Mouse (Mus musculus) left cerebral cortex, adult 8-10 months (tissue): Measurements from ENCODE around the gene C1s1. TPM values are rescaled to one million over a fixed set of nuclear protein-coding genes. Genes with fewer than 3 reads are reported as not detected.
"Not testable (repeated sequence)": the region's sequence is repeated elsewhere in the genome, so short reads cannot be mapped to it uniquely, and the experiment has no call there.

Experiments used
- DNase-seq, 2 experiments: peaks; one replicate each; pipeline ENCODE4 v3.0.0; 2022; ENCODE audit warnings: low spot score in 2 of 2
- total RNA-seq, 4 experiments: library from RNA; stranded (reverse); gene quantifications; 2 replicates each; pipeline ENCODE4 v1.2.4; 2022

The C1s1 gene
- total RNA-seq, 4 experiments from 2014 or later = 0.93 to 3.0 (median 1.2) TPM

DNA sequence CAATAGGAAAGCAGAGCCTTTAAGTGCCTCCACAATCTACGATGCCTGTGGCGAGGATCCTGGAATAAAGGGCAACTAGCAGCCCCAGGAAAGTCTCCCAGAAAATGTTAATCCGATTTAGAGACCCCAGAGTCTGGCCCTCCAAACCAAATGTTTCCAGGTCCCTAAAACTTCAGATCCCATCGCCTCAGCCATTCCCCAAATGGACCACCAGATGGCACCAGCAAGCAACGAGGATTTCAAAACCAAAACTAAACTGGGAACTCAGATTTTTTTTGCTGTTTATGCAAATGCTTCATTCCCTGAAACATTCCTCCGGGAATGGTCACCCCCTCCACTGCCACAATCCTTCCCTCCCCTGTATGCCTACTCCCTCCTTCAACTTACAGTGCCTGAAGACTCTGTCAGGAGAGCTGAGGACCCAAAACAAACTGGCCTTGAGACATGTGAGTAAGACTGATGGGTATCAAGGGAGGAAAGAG lies 29.8 kb downstream of the C1s1 start, which contains the start of gene C1ra:
Gene C1ra (plus strand): TSS at position 51 of the 482 bp plus-strand sequence.
- peak in 1 of 2 experiments; percentile 60 for DNase-seq

- no peak for DNase-seq
Observed at GRCm38 (mm10) chr6:124511936-124512335, 30.2 kb downstream of the C1s1 start.

GRCm38 (mm10) chr6:124509192-124509591 lies 33.0 kb downstream of the C1s1 start:
- DNase-seq = not testable (repeated sequence)

- DNase-seq = no peak
Observed at GRCm38 (mm10) chr6:124508292-124508691, 33.9 kb downstream of the C1s1 start.

DNA sequence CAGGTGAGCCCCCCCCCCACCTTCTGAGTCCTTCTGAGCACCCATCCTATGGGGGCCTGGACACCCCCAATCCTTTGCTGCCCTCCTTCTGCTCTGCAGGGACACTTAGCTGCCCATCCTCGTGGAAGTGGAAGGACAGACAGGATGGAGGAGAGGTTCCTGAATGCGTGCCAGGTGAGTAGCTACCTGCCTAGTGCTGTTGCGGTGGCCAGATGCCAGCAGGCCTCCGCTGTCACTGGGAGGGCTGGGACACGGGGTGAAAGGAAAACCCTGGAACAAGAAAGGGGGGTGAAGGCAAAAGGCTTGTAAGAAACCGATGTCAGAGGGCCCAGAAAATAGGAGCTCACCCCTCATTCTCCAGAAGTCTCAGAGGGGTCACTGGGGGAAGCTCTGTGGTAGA lies 35.2 kb downstream of the C1s1 start:
- DNase-seq = no peak

DNA sequence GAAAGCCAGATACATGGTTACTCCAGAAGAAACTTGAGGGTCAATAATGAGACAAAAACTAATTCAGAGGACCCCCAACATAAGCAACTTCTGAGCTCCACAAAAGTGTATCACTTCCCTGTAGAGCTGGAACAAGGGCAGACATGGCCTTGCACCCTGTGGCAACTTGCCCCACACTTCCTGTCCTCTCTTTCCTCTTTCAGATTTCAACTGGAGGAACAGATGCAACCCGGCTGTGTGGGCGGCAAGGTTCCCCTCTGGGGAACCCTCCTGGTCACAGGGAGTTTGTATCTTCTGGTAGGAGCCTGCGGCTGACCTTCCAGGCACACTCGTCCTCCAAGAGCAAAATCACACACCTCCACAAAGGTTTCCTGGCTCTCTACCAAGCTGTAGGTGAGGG lies 37.1 kb downstream of the C1s1 start:
- no peak for DNase-seq

- no peak for DNase-seq
Observed at GRCm38 (mm10) chr6:124502021-124502420, 40.1 kb downstream of the C1s1 start.

- DNase-seq = no peak
Observed at GRCm38 (mm10) chr6:124501473-124501872, 40.7 kb downstream of the C1s1 start.

DNA sequence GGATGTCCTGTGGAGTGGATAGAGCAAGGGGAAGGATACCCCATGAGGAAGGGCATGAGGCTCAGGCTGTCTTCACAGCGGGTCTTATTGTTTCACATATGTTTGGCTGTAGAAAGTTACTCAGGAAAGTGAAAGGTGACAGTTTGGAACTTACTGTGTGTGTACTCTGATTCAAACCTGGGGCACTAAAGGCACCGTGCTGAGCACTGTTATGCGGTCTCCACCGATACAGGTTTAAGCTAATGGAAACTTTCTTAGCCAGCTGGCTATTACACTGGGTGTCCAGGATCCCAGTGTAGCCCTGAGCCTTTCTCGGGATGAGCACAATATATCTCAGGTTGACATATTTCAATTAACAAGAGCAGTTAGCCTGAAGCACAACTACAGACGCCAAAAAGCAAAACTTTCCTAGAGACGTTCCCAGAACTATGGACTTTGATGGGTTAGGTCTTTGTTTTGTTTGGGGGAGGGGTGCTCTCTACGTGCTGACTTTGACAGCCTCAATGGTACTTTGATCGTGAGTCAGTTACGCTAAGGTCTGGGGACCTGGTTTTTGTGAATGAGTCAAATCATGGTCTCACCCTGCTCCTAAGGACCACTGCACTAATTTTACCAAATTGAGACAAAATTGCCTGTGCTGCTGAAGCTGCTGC lies 42.1 kb downstream of the C1s1 start:
- no peak for DNase-seq

DNA sequence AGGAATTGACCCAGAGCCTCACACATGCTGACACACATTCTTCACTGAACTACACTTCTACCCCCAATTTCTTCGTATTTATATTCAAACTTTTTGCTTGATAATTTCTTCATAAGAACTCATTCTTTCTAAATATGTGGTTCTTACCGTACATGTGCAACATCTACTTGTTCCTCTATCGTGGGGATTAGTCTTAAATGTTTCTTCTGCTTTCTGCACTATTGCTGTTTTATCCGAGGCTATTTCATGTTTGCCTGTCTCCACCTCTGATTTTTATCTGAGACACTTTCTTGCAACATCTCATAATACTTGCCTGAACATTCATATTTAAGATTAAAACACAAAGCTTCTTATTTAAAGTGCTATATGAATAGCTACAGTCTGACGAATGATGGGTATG lies 46.1 kb downstream of the C1s1 start:
- DNase-seq = no peak

DNA sequence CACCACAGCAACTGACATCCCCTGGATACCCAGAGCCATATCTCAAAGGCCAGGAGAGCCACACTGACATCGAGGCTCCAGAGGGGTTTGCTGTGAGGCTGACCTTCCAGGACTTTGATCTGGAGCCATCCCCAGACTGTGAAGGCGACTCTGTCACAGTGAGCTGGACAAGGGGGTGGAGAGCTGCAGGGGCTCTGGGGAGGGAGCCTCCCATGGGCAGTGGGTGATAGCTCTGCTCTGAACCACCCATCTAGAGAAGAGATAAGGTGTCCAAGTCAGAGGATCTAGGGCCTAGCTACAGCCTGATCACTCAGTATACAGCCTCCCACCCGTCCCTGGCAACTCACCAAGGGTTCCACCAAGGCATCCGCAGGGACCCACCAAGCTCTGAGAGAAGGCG lies 48.3 kb downstream of the C1s1 start:
- no peak for DNase-seq

DNA sequence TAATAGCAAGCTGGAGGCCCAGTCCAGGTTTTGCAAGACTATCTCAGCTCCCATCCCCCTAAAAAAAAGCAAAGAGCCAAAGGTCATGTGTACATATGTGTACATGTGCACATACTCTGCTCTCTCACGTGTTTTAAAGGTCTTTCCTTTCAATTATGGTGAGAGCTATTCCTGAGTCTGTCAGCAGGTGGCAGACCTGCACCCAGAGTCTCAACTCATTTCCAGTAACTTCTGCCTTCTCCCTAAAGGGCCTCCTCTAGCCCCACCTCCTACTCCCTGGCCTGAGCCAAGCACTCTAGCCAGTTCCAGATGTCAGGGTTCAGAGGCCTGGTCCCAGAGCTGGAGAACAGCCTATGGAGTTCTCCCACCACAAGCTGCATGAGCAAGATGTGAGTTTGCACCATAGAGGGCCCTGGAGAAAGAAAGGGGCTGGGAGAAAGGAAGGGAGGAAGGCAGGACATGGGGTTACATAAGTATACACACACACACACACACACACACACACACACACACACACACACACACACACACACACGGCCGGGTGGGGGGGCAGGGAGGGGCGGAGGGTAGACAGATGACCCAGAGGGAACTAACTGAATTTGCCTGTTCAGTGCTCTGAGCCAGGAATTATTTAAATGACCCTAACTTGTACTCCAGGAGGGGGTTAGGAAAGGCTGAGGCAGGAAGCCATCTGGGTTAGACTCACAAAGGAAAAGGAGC lies 49.2 kb downstream of the C1s1 start, which contains the start of gene C1rl:
Gene C1rl (plus strand): TSS at position 272 of the 720 bp plus-strand sequence.
- DNase-seq = peak in 1 of 2 experiments; percentile 43

GRCm38 (mm10) chr6:124491427-124491826 lies 50.7 kb downstream of the C1s1 start:
- DNase-seq = no peak

DNA sequence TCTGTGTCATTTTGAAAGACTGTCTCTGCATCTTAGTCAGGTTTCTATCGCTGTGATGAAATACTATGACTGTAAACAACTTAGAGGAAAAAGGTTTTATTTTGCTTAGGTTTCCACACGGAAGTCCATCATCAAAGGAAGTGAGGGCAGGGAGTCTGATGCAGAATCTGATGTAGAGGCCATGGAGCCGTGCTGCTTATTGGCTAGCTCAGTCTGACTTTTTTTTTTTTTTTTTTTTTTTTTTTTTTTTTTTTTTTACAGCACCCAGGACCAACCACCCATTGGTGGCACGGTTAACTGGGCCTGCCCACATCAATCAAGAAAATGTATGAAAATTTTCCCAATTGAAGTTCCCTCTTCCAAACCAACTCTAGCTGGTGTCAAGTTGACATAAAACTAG lies 53.2 kb downstream of the C1s1 start:
- DNase-seq = no peak

DNA sequence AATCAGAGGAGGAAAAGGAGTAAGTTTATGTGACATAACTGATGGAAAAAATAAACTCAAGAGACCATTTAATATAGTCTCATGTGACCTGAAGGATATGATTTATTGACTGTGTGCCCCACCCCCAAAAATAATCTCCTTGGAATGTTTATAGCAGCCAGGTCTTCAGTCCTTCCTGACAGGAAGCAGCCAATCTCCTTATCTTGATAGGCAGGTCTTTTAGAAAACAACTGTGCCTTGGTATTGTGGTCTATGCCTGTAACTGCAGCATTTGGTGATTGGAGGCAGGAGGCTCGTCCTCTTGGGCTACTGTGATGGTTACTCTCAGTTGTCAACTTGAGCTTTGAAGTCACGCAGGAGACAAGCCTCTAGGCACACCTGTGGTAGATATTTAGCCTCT lies 54.6 kb downstream of the C1s1 start:
- DNase-seq = no peak

DNA sequence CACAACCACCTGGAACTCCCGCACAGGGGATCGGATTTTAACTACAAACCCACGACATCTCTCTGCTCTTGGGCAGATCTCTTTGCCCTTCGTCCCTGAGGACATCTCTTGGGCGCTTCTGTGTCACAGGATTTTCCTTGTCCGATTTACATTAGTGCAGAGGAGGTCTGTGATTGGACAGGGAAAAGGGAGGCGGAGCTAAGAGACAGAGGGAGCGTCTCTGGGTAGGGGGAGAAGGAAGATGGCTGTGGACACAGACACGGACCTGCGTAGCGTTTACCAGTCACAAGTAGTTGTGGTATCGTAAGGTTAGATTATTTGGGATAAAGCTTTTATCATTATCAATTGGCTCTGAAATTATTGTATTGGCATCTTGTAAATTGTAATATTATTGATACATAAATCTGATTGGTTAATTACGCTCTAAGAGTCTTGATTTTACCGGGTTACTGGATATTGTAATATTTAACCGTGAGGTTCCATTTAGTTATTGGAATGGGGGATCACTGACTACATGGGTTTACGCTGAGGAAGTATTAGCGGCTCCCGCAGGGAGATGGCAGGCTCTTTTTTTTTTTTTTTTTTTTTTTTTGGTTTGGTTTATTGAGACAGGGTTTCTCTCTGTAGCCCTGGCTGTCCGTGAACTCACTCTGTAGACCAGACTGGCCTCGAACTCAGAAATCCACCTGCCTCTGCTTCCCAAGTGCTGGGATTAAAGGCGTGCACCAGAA lies 56.6 kb downstream of the C1s1 start:
- no peak for DNase-seq

GRCm38 (mm10) chr6:124484851-124485250 lies 57.3 kb downstream of the C1s1 start:
- no peak for DNase-seq

DNA sequence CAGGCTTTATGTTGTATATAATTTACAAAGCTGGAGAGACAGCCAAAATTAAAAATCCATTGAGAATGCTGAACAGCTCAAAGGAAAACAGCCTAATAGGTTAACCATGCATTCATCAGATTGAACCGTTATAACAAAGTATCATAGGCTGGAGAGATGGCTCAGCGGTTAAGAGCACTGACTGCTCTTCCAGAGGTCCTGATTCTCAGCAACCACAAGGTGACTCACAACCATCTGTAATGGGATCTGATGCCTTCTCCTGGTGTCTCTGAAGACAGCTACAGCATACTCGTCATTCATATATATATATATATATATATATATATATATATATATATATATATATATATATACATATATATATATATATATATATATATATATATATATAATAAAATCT lies 58.3 kb downstream of the C1s1 start:
- DNase-seq = not testable (repeated sequence)

DNA sequence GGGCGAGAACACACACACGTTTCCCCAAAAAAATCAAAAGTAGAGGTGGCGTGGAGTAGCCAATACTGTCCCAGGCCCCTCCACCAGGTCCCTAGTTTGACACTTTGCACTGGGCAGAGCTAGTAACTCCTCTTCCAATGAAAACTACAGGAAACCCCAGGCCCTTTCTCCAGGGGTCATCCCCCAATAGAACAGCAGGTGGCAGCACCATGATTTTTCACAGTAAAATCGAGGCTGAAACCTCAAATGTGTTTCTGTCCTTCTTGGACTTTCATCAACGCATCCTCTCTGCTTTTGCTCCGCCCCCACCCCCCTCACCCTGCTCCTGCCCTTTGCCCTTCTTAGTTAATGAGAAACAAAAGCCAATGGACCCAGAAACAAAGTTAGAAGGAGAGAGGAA lies 60.6 kb downstream of the C1s1 start:
- peak in 1 of 2 experiments; percentile 34 for DNase-seq
